Mouse (Mus musculus) embryonic facial prominence, embryonic 15.5 days (tissue): ENCODE results near the gene Ankrd22. TPM values are rescaled to one million over a fixed set of nuclear protein-coding genes. Genes with fewer than 3 reads are reported as not detected.

Experiments
- ATAC-seq: fragments of 200-750 bp; cut with Nextera tagmentation; 2 replicates; pipeline ENCODE4 v1.8.0; 2017; ENCODE audit warnings: low read depth, moderate TSS enrichment; ENCODE audit not compliant: insufficient number of reproducible peaks, low FRiP score, low TSS enrichment
- H3K27ac ChIP-seq: fragments of 300-500 bp; sonication (generic); replicated peaks from 2 replicates; pipeline ENCODE4 v1.5.1; 2015; ENCODE audit warnings: mild to moderate bottlenecking, inconsistent platforms
- H3K27me3 ChIP-seq: fragments of 300-500 bp; sonication (generic); 2 replicates; pipeline ENCODE4 v1.6.1; 2015; ENCODE audit warnings: inconsistent platforms
- H3K36me3 ChIP-seq: fragments of 300-500 bp; sonication (generic); 2 replicates; pipeline ENCODE4 v1.6.1; 2015; ENCODE audit warnings: mild to moderate bottlenecking, inconsistent platforms
- H3K4me1 ChIP-seq: fragments of 300-500 bp; sonication (generic); 2 replicates; pipeline ENCODE4 v1.6.1; 2015; ENCODE audit warnings: inconsistent platforms
- H3K4me2 ChIP-seq: fragments of 300-500 bp; sonication (generic); replicated peaks from 2 replicates; pipeline ENCODE4 v1.6.1; 2015; ENCODE audit warnings: mild to moderate bottlenecking, inconsistent platforms
- H3K4me3 ChIP-seq: fragments of 300-500 bp; sonication (generic); replicated peaks from 2 replicates; pipeline ENCODE4 v1.5.1; 2015; ENCODE audit warnings: mild to moderate bottlenecking, inconsistent platforms
- H3K9ac ChIP-seq: fragments of 300-500 bp; sonication (generic); 2 replicates; pipeline ENCODE4 v1.6.1; 2015; ENCODE audit warnings: inconsistent platforms
- H3K9me3 ChIP-seq: fragments of 300-500 bp; sonication (generic); replicated peaks from 2 replicates; pipeline ENCODE4 v1.6.1; 2016; ENCODE audit warnings: inconsistent platforms
- WGBS: fragments of 180-500 bp; shearing (Covaris S2); methylation state at CpG from one replicate; pipeline ENCODE4 v1.1.7; 2015; 5-methylcytosine and 5-hydroxymethylcytosine counted together
- polyA plus RNA-seq: library from polyadenylated mRNA; unstranded; fragments of >200 nt; fragmentation: Nextera tagmentation; extraction: Ambion mirVana; gene quantifications from 2 replicates; pipeline ENCODE4 v1.2.1, GENCODE M21; 2015

The Ankrd22 gene
- polyA plus RNA-seq, 1 experiment from 2014 or later, result 8.2 TPM

DNA sequence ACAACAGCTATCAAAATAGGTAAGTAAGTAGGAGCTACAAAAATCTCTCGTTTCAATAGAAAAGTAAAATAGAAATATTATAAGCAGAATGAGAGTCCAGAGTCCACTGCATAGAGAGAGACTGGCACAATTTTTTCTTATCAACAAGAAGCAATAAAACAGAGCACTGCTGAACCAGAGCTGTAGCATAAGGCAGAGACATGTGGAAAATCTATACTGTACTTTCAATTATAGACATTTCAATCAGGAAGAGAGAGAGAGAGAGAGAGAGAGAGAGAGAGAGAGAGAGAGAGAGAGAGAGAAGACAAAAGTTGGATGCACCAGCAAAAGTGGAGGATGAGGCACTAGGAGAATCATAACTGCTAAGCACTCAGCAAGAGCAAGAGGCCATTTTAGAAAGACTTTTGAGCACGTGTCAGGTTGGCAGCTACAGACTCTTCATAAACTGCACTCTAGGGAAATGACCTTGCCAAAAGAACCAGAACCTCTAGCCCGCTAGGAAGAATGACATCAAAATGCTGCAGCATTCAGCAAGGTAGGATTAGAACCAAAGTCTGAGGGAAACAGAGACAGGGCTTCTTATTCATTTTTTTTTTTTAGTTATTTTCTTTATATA is 26.3 kb downstream of the Ankrd22 start:
- ATAC-seq, result no peak
- no peaks in the 10 kb centered on the region for H3K36me3 ChIP-seq
- H3K4me2 ChIP-seq, result no peak overlapping the region
- H3K27ac ChIP-seq, result no peak overlapping the region
- WGBS, result 78% methylated on average over 3 of the region's 3 CpGs
- no peaks in the 10 kb centered on the region for H3K27me3 ChIP-seq
- no peaks in the 10 kb centered on the region for H3K9me3 ChIP-seq
- H3K9ac ChIP-seq, result no peak overlapping the region
- no peaks in the 10 kb centered on the region for H3K4me1 ChIP-seq
- H3K4me3 ChIP-seq, result no peak overlapping the region

DNA sequence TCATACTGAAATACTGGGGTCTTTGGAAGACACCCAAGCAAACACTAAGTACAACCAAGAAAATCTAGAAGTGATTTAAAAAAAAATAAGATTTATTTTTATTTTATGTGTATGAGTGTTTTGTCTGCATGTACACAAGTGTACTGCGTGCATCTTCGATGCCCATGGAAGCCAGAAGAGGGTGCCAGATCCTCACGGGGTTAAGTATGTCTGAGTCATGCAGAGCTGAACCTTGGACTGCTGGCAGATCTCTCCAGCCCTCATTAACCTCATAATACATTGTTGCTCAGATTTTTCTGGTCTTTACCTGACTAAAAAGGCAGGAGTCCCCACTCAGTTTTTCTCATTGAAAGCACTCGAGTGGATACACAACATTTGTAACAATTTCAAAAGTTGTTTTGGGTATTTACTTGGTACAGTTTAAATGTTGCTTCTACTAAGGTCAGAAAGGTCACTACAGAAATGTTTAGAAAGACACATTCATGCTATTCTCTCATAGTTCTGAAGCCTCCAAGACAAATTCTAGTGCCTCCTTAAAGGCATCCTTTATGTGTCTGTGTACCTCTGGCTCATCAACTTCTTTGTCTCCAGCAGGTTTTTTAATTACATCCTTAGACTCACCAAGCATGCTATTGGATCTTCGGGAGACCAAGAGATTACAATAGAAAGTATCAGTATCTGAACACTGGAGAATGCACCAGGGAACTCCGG is 27.0 kb downstream of the Ankrd22 start:
- H3K9me3 ChIP-seq, result no peaks in the 10 kb centered on the region
- H3K27me3 ChIP-seq, result no peaks in the 10 kb centered on the region
- H3K9ac ChIP-seq, result no peak overlapping the region
- no peak overlapping the region for H3K4me2 ChIP-seq
- H3K27ac ChIP-seq, result no peak overlapping the region
- 81% methylated on average over 6 of the region's 6 CpGs for WGBS
- H3K4me1 ChIP-seq, result no peaks in the 10 kb centered on the region
- ATAC-seq, result no peak
- no peaks in the 10 kb centered on the region for H3K36me3 ChIP-seq
- H3K4me3 ChIP-seq, result no peak overlapping the region

DNA sequence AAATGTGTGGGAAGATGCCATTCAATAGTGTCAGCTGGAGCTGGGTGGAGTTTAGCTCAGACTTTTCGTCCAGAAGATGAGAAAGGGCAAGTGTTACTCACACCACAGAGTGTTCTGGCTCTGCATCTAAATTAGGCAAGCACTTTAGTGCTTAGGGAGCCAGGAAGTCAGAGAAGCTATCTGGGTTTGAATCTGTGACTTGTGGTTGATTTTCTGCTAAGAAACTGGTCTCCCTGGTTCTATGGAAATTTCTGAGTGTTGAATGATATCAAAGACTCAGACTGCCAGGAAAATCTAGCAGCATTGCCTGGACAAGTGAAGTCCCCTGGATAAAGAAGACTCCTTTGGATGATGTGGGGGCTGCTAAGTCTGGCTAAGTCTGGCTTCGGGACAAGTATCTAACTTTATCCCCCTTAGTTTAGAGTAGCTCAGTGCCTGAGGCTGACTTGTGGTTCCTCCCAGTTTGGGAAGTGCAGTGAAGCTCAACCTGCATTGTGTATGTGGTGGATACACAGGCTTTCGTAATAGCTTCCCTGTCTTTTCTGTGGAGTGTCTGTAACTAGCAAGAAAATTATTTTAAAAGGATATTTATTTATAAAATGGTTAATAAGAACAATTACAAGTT is 45.6 kb downstream of the Ankrd22 start:
- Histone ChIP-seq H3K4me1 (no peaks in the 10 kb centered on the region), H3K36me3 (no peaks in the 10 kb centered on the region), H3K27ac (0 out of 2 replicates have a peak overlapping the region, but pooled peaks have one; percentile 3), H3K9me3 (no peaks in the 10 kb centered on the region), H3K4me2 (no peak overlapping the region), H3K9ac (no peak overlapping the region), H3K27me3 (no peaks in the 10 kb centered on the region), H3K4me3 (no peak overlapping the region)
- 38% methylated on average over 3 of the region's 3 CpGs for whole genome bisulfite sequencing
- no peak for ATAC-seq

DNA sequence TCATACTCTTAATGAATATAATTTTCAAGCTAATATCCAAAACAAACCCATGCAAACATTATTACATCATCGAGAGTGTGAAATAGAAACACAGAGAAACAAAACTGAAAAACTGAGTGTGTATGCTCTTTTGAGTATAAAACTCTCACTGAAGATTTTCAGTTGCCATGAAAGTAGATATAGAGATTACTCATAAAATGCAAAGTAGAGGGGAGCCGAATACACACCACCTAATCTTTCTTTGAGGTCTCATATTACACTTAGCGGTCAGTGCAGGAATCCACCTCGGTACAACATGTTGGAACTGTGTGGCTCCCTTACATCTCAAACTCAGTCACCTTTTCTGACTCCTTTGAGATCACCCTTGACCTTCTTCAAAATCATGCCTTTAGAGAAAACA is 46.2 kb downstream of the Ankrd22 start:
- no peak overlapping the region for H3K4me2 ChIP-seq
- no peaks in the 10 kb centered on the region for H3K36me3 ChIP-seq
- no peak overlapping the region for H3K9ac ChIP-seq
- H3K4me3 ChIP-seq, result no peak overlapping the region
- 64% methylated on average over 4 of the region's 4 CpGs for whole genome bisulfite sequencing
- no peak for ATAC-seq
- no peaks in the 10 kb centered on the region for H3K27me3 ChIP-seq
- H3K27ac ChIP-seq, result 0 out of 2 replicates have a peak overlapping the region, but pooled peaks have one; percentile 3
- H3K9me3 ChIP-seq, result no peaks in the 10 kb centered on the region
- H3K4me1 ChIP-seq, result no peaks in the 10 kb centered on the region

DNA sequence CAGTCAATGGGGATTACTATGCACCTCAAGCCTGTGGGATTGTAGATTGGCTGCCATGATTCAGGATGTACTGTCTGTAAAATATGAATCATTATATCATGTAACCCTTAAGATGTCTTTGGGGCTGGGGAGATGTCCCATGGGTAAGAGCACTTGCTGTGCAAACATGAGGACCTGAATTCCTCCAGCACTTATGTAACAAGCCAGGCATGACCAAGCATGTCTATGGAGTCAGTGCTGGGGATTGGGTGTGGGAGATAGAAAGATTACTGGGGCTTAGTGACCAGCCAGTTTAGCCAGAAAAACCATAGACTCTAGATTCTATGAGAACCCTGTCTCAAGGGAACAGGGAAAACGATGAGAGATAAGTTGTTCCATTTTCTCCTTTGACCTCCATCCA is 46.8 kb downstream of the Ankrd22 start:
- Histone ChIP-seq H3K4me2 (no peak overlapping the region), H3K4me3 (no peak overlapping the region), H3K27me3 (no peaks in the 10 kb centered on the region), H3K36me3 (no peaks in the 10 kb centered on the region), H3K4me1 (no peaks in the 10 kb centered on the region), H3K9ac (no peak overlapping the region), H3K9me3 (no peaks in the 10 kb centered on the region), H3K27ac (no peak overlapping the region)
- ATAC-seq, result no peak
- whole genome bisulfite sequencing, result 69% methylated on average over 1 of the region's 1 CpGs

DNA sequence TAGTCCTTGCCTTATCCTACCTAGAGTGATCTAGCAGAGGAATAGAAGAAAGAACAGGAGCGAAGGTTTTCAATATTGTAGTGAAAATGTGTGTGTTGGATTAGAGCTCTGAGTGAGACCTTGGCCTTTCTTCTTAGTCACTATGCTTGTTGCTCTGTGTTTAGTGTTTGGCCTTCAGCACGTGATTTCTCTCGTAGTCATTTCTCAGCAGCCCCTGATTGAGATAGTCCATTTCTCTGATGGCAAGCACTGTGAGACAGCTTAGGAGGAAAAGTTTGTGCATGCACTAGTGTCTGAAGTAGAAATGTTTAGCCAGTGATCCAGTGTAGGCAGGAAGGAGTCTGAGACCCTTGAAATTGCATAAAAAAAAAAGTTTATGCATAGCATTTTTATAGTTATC is 61.0 kb downstream of the Ankrd22 start:
- Histone ChIP-seq H3K36me3 (no peaks in the 10 kb centered on the region), H3K9me3 (no peaks in the 10 kb centered on the region), H3K4me2 (no peak overlapping the region), H3K27ac (no peak overlapping the region), H3K4me1 (no peaks in the 10 kb centered on the region), H3K27me3 (no peaks in the 10 kb centered on the region), H3K9ac (no peak overlapping the region), H3K4me3 (no peak overlapping the region)
- WGBS, result 85% methylated on average over 3 of the region's 3 CpGs
- ATAC-seq, result no peak

DNA sequence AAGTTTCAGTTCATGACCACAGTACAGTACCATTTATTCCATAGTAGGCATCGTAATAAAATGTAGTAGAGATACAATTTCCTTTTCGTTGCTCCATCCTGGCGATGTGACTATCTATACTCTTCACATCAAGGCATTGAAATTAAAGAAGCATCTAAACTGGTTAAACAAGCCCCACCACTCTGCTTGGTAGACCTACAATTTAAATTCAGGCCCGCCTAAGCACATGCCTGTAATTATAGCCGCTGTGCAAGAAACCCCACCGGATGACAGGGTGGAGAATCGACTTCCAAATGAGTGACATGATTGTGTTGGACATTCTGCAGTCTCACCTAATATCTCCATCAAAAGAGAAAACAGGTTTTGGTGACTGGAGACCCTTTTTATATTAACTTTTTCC is 64.0 kb downstream of the Ankrd22 start:
- no peaks in the 10 kb centered on the region for H3K4me1 ChIP-seq
- H3K4me3 ChIP-seq, result no peak overlapping the region
- no peaks in the 10 kb centered on the region for H3K27me3 ChIP-seq
- peak; percentile 29; the same call in 1 of the 2 replicates for ATAC-seq
- peak overlapping the region; percentile 66; the same call in 1 of the 2 replicates for H3K27ac ChIP-seq
- H3K9me3 ChIP-seq, result no peaks in the 10 kb centered on the region
- 50% methylated on average over 7 of the region's 7 CpGs for WGBS
- no peaks in the 10 kb centered on the region for H3K36me3 ChIP-seq
- no peak overlapping the region for H3K9ac ChIP-seq
- no peak overlapping the region for H3K4me2 ChIP-seq

DNA sequence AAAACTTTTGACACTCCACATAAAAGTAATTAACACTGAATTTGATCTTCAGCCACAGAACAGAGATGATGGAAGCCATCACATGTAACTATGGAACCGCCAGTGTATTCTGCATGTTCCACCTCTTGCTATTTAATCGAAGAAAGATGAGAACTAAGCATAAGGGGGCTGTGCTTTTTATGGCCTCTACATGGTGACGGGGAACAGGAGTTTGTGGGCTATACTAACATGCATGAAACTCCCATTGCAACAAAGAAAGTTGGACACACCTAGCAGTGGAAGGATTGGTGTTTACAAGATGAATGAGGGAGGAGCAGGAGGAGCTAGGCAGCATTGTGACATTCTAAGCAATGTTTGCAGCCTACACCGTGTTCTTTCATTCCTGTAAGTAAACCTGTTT is 65.2 kb downstream of the Ankrd22 start, which contains the start of gene Lipm:
TSS of gene Lipm (plus strand) at position 301 of the 400 bp plus-strand sequence.
- H3K27me3 ChIP-seq, result no peaks in the 10 kb centered on the region
- H3K9me3 ChIP-seq, result no peaks in the 10 kb centered on the region
- 68% methylated on average over 4 of the region's 4 CpGs for WGBS
- H3K4me1 ChIP-seq, result no peaks in the 10 kb centered on the region
- peak within 1 kb of the TSS; percentile 66 for H3K27ac ChIP-seq
- H3K36me3 ChIP-seq, result no peaks in the 10 kb centered on the region
- no peak for ATAC-seq
- H3K4me2 ChIP-seq, result no peak within 1 kb of the TSS
- 0 out of 2 replicates have a peak within 1 kb of the TSS, but pooled peaks have one; percentile 4 for H3K4me3 ChIP-seq
- no peak within 1 kb of the TSS for H3K9ac ChIP-seq

DNA sequence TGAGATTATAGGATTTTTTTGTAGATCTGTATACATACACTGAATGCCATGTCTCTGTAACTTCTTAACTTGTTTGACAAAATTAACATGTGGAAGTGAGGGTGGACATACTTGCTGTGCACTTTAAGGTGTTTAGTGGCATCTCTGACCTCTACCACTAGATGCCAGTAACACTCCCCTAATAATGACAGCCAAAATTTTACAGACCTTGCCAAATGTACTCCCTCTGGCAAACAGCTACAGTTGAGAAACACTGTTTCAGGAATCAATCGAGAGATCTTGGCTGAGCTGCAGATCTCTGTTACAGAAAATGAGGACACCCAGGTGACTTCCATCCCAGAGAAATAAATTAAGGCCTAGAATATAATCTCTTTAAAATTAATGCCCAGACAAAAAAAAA is 69.6 kb downstream of the Ankrd22 start:
- ATAC-seq, result no peak
- Histone ChIP-seq H3K4me3 (no peak overlapping the region), H3K27me3 (no peaks in the 10 kb centered on the region), H3K4me2 (no peak overlapping the region), H3K27ac (no peak overlapping the region), H3K36me3 (no peaks in the 10 kb centered on the region), H3K9ac (no peak overlapping the region), H3K9me3 (no peaks in the 10 kb centered on the region), H3K4me1 (no peaks in the 10 kb centered on the region)
- 37% methylated on average over 1 of the region's 1 CpGs for WGBS

DNA sequence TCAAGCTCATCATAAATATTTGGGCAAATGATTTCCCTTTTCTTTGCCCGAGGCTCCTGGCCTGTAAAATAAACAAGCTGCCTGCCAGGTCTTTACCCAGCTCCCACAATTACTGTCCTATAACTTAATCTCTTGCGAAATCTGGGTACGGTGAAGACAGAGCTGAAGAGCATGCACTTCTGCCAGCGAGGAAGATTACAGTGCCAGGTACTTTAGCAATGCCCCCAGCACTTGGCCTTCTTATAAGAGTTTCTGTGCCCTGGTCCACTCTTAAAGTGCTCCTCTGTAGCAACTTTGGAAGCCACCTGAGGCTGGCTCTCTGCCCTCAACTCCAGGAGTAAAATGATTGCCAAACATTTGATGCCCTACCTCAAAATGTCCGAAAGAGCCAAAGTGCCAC is 70.5 kb downstream of the Ankrd22 start:
- Histone ChIP-seq H3K4me3 (no peak overlapping the region), H3K27ac (no peak overlapping the region), H3K9me3 (no peaks in the 10 kb centered on the region), H3K9ac (no peak overlapping the region), H3K4me1 (no peaks in the 10 kb centered on the region), H3K36me3 (no peaks in the 10 kb centered on the region), H3K4me2 (no peak overlapping the region), H3K27me3 (no peaks in the 10 kb centered on the region)
- no peak for ATAC-seq
- 61% methylated on average over 5 of the region's 5 CpGs for WGBS

DNA sequence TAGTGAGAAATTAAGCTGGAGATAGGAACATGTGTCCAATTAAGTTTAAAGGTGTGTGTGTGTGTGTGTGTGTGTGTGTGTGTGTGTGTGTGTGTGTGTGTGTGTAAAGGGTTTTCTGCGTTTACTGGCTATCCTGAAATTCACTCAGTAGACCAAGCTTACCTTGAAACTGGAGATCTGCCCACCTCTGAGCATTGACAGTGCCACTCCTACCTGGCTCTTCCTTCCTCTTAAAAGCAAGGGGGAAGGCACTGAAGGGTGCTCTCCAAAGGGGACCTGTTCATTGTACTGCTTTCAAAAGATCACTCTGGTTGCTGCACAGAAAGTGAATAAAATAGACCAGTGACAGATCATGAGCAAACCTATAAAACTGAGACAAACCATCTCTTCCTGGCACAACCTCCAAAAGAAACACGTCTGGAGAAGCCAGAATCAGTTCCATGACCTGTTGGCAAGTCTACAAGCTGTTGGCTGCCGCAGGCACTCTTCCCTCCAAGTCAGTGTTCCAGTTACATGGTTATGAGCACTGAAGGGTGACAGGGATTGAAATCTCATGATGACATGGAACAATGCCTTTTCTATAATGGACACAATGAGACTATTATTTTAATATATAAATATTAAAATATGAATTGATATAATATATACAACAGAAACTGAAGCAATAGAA is 76.7 kb downstream of the Ankrd22 start:
- no peak overlapping the region for H3K4me3 ChIP-seq
- no peaks in the 10 kb centered on the region for H3K36me3 ChIP-seq
- H3K27ac ChIP-seq, result no peak overlapping the region
- no peaks in the 10 kb centered on the region for H3K9me3 ChIP-seq
- no peaks in the 10 kb centered on the region for H3K27me3 ChIP-seq
- H3K9ac ChIP-seq, result no peak overlapping the region
- ATAC-seq, result no peak
- no peak overlapping the region for H3K4me2 ChIP-seq
- WGBS, result 55% methylated on average over 3 of the region's 3 CpGs
- H3K4me1 ChIP-seq, result no peaks in the 10 kb centered on the region
